Mouse (Mus musculus): ENCODE results near the gene Gm47841. TPM values are rescaled to one million over a fixed set of nuclear protein-coding genes. Genes with fewer than 3 reads are reported as not detected.

Gm47841 gene
- total RNA-seq, 2 experiments from 2014 or later, result not detected

DNA sequence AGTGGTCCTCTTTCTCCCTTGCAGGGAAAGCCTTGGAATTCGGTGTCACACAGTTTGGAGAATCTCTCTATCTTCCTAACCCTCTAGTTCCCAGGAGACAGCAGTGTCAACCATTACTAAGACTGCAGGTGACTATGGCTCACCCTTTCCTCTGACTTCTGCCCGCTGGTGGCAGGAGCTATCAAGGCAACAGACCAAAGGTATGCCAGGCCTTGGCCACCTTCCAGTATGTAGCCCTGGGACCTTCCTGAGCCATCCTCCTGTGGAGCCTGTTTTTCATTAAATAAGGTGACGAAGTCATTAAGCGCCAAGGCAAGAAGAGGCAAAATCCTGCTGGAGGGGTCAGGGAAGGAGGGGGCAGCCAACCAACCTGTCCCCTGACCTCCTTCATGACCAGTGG is 28.0 kb upstream of the Gm47841 start:
- no peak for ATAC-seq (replicated peaks; ENCODE audit: poor library complexity)

GRCm38 (mm10) chr15:101074067-101074466 is 26.9 kb upstream of the Gm47841 start:
- no peak for ATAC-seq (replicated peaks; ENCODE audit: poor library complexity)

GRCm38 (mm10) chr15:101072736-101073135 is 25.5 kb upstream of the Gm47841 start:
- no peak for ATAC-seq (replicated peaks; ENCODE audit: poor library complexity)

- ATAC-seq (replicated peaks; ENCODE audit: poor library complexity), result no peak
Measured at GRCm38 (mm10) chr15:101070762-101071161, 23.6 kb upstream of the Gm47841 start.

DNA sequence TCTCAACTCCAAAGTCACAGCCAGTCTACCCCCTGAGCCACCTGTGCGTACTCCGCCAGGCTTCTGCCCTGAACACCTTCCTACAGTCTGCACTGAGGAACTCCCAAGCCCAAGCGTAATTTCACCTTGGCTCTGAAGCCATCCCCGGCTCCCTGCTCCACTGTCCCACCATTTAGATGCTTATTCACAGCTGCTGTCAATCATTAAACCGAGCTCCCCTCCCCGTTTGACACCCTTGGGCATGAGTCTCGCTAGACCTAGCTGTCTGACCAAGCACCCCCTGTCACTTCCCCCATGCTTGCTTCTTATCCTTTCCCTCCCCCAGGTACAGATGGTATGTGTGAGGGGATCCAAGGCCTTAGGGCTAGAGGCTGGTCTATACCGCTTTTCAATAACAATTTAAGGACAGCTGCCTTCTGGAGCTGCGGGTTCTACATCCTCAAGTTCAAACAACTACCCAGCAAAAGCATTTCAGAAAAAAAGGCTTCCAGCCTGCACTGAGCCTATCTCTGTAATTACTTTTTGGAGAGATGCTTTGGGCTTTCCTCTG is 22.5 kb upstream of the Gm47841 start:
- ATAC-seq (replicated peaks; ENCODE audit: poor library complexity), result no peak

DNA sequence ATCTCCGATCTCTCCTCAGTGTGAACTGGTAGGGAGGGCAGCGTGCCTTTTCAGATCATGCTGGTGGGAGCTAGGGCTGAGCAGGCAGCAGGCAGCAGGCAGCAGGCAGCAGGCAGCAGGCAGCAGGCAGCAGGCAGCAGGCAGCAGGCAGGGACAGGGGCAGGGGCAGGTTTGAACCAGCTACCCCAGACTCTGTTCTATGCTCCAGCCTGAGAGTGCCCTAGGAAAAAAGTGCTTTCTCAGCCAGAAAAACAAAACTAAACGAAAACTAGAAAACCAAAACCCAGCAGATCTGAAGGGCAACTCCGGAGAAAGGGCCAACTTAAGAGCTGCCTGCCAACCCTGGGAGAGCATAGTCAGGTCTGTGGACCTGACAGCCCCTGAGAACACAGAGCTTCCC is 21.5 kb upstream of the Gm47841 start:
- ATAC-seq (replicated peaks; ENCODE audit: poor library complexity), result no peak

GRCm38 (mm10) chr15:101068029-101068428 is 20.8 kb upstream of the Gm47841 start:
- ATAC-seq (replicated peaks; ENCODE audit: poor library complexity), result no peak

GRCm38 (mm10) chr15:101066920-101067696 is 19.9 kb upstream of the Gm47841 start:
- no peak for ATAC-seq (replicated peaks; ENCODE audit: poor library complexity)

GRCm38 (mm10) chr15:101066364-101066847 is 19.2 kb upstream of the Gm47841 start:
- no peak for ATAC-seq (replicated peaks; ENCODE audit: poor library complexity)

DNA sequence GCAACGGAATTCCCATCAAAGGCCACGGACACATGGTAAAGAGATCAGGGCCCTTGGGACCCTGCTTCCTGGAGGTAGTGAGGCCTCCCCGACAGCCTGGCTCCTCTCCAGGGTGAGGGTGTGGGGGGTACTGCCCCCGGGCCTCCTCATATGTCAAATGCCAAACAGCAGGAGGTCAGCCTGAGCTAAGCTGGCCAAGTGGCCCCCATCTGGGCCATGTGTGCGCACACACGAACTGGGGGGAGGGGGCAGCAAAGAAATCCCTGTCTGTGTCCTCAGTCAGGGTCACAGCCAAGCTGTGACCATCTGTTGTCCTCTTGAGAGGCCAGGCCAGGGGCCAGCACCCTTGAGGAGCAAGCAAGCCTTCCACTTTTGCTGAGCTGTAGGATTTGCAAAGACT is 17.9 kb upstream of the Gm47841 start:
- ATAC-seq (replicated peaks; ENCODE audit: poor library complexity), result no peak

DNA sequence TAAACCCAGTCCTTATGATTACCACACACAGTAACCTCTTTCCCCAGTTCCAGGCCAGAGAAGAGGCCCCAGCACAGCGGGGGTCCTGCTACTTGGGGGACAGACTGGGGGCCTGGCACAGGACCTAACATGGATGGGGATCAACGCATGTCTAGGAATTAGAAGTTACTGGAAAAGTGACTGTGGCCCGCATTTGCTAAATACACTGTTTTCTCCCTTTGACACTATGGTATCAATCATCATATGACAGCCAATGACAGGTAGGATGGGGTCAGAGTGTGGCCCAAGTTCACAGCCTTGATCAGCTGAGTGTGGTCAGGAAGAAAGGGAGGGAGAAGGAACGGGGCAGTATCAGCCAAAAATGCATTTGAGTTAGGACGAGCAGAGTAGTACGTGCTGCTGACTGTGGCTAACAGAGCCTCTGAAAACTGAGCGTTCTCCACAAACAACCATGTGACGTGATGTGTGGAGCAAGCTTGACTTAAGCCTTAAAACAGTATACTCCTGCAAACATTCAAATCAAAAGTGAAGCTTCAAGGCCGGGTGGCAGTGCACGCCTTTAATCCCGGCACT is 13.2 kb upstream of the Gm47841 start:
- ATAC-seq (replicated peaks; ENCODE audit: poor library complexity), result no peak

GRCm38 (mm10) chr15:101059570-101060279 is 12.5 kb upstream of the Gm47841 start:
- ATAC-seq (replicated peaks; ENCODE audit: poor library complexity), result no peak

- peak; percentile 89 for ATAC-seq (replicated peaks; ENCODE audit: poor library complexity)
Measured at GRCm38 (mm10) chr15:101056225-101056624, 9.0 kb upstream of the Gm47841 start.

GRCm38 (mm10) chr15:101054541-101054940 is 7.3 kb upstream of the Gm47841 start:
- ATAC-seq (replicated peaks; ENCODE audit: poor library complexity), result no peak

GRCm38 (mm10) chr15:101053832-101054459 is 6.7 kb upstream of the Gm47841 start:
- ATAC-seq (replicated peaks; ENCODE audit: poor library complexity), result no peak

GRCm38 (mm10) chr15:101052560-101053501 is 5.6 kb upstream of the Gm47841 start:
- ATAC-seq (replicated peaks; ENCODE audit: poor library complexity), result no peak

DNA sequence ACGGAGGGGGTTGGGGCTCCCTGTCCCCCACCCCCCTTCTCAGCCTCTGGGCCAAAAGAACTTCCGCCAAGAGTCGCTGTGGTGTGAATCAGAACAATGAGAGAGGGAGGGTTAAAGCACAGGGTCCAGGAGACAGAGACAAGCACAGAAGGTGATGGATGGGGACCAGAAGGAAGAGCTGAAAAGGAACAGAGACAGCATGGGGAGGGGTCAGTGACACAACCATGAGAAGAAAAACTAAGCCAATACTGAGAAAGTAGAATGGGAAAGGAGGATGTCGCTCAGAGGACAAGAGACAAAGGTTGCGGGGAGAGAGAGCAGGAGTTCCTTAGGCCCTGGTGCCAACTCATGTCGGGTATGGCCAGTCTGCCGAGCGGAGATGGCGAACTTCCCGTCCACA is 4.7 kb upstream of the Gm47841 start:
- no peak for ATAC-seq (replicated peaks; ENCODE audit: poor library complexity)

- no peak for ATAC-seq (replicated peaks; ENCODE audit: poor library complexity)
Measured at GRCm38 (mm10) chr15:101048338-101048896, 1.2 kb upstream of the Gm47841 start.

DNA sequence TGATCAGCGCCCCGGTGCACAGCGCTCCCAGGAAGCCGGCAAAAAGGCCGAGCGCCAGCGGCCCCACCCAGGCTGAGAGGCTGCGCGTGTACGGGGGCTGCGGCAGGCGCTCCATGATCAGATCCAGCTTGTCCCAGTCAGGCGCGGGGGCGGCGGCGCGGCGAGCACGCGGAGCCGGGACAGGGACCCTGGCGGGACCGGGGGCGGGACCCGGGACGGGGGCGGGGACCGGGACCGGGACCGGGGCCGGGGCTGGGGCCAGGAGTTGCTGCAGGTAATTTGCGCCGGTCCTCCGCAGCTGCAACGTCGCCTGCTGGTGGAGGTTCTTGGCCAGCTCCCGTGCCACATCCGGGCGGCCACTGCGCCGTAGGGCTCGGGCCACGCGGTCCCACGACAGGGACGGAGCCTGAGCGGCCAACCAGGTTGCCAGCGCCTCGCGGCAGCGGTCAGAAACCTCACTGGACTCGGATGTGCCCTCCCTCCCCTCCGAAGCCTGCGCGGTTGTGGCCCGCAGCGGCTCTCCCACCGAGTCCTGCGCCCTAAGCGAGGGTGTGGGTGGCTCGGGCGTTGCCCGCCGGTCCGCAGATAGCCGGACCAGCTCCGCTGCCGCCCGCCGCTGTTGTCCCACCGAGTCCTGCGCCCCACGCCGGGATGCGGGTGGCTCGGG is 537 bp downstream of the Gm47841 start:
- ATAC-seq (replicated peaks; ENCODE audit: poor library complexity), result no peak

All from megakaryocyte progenitor cell, adult 5-6 weeks (primary cell).